Mouse (Mus musculus): Measurements from ENCODE around the gene Ankrd44. TPM values are rescaled to one million over a fixed set of nuclear protein-coding genes. Genes with fewer than 3 reads are reported as not detected.

Gene Ankrd44
- total and polyA plus RNA-seq, 3 experiments: 12.7 to 23.0 (median 19.8) TPM

DNA sequence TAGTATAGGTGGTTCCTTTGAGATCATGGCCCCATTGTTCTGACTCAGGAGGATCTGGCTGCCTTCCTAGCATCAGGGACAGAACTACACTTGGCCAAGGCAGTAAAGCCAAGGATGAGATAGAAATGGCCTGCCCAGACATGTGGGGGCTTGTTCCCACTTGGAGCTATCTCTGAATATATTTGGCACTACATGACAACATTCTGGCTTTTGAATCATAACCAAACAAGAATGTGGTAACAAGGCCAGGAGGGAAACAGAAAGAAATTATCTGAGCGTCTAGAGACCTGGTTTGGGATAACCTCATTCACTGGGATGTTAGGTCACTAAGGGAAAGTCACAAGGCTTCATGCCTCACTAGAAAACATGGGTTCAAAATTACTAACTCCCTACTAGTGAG lies 81.8 kb downstream of the Ankrd44 start:
- Histone ChIP-seq H3K4me3 (replicated peaks in 1 of 3; ENCODE audit: low read depth in 2 of 3, low read length in 2 of 3, poor library complexity in 1 of 3) (no peak overlapping the region), H3K4me2 (ENCODE audit: insufficient read depth, low read depth, poor library complexity, severe bottlenecking) (no peak overlapping the region), H3K9me3 (replicated peaks; ENCODE audit: low read length) (no peaks in the 10 kb centered on the region), H3K27me3 (replicated peaks) (no peaks in the 10 kb centered on the region), H3K79me2 (replicated peaks; ENCODE audit: control insufficient read depth, extremely low read depth, insufficient read depth, poor library complexity, severe bottlenecking) (0 out of 2 replicates have a peak, but pooled peaks cover 4% of the 10 kb centered on the region), H3K36me3 (replicated peaks in 1 of 2; ENCODE audit: control insufficient read depth in 1 of 2, insufficient read depth in 1 of 2, low read length in 1 of 2) (peaks cover 0 to 4% of the 10 kb centered on the region in 2 experiments), H3K27ac (ENCODE audit: insufficient read depth, low read depth) (no peak overlapping the region), H3K4me1 (ENCODE audit: control insufficient read depth in 1 of 2, insufficient read depth in 2 of 2) (peaks cover 44 to 79% of the 10 kb centered on the region in 2 experiments), H3K9ac (ENCODE audit: insufficient read depth, low read depth) (no peak overlapping the region)
- dilution Hi-C loops (cut with MboI; ENCODE audit: extremely low pct_ligation_motif_present, extremely low pct_unique_long_range_greater_than_20kb, low sequenced_read_pairs): no loop called here
- in situ Hi-C loops (cut with MboI; ENCODE audit: low pct_ligation_motif_present, low pct_unique_long_range_greater_than_20kb, low sequenced_read_pairs): no loop called here
- DNase-seq (ENCODE audit: extremely low read depth): peak; percentile 20
- TF ChIP-seq MAZ (IDR thresholded peaks at IDR 0.05; ENCODE audit: low read depth, low read length): no peak
- no peak for TF ChIP-seq GABPA (IDR thresholded peaks at IDR 0.05; ENCODE audit: insufficient replicate concordance, low read depth, low read length)
- TF ChIP-seq SIN3A (IDR thresholded peaks at IDR 0.05; ENCODE audit: low read length): no peak
- no peak for TF ChIP-seq TCF12 (IDR thresholded peaks at IDR 0.05; ENCODE audit: low read depth, low read length)
- TF ChIP-seq CHD1 (IDR thresholded peaks at IDR 0.05; ENCODE audit: low read depth, low read length): no peak
- TF ChIP-seq MXI1 (IDR thresholded peaks at IDR 0.05; ENCODE audit: low read depth, low read length): no peak
- TF ChIP-seq IRF4 (IDR thresholded peaks at IDR 0.05; ENCODE audit: low read depth, low read length): peak; percentile 59; the same call in 1 of the 2 replicates
- no peak; the same call in 1 of the 2 replicates for TF ChIP-seq ETS1 (conservative IDR thresholded peaks at IDR 0.05; ENCODE audit: low read depth, low read length)
- TF ChIP-seq JUND (conservative IDR thresholded peaks at IDR 0.05; ENCODE audit: low read depth, low read length): no peak
- TF ChIP-seq MAFK (IDR thresholded peaks at IDR 0.05; ENCODE audit: insufficient replicate concordance, low read length): no peak
- no peak for TF ChIP-seq TBP (conservative IDR thresholded peaks at IDR 0.05; ENCODE audit: low read depth, low read length)
- no peak for TF ChIP-seq ELF1 (IDR thresholded peaks at IDR 0.05; ENCODE audit: low read depth, low read length)
- TF ChIP-seq MAX (IDR thresholded peaks at IDR 0.05; ENCODE audit: low read length): no peak
- no peak for TF ChIP-seq ZMIZ1 (IDR thresholded peaks at IDR 0.05; ENCODE audit: low read depth, low read length)
- 0 out of 2 replicates have a peak, but pooled peaks have one; percentile 19 for TF ChIP-seq MEF2A (IDR thresholded peaks at IDR 0.05; ENCODE audit: borderline replicate concordance, low read depth, low read length)

DNA sequence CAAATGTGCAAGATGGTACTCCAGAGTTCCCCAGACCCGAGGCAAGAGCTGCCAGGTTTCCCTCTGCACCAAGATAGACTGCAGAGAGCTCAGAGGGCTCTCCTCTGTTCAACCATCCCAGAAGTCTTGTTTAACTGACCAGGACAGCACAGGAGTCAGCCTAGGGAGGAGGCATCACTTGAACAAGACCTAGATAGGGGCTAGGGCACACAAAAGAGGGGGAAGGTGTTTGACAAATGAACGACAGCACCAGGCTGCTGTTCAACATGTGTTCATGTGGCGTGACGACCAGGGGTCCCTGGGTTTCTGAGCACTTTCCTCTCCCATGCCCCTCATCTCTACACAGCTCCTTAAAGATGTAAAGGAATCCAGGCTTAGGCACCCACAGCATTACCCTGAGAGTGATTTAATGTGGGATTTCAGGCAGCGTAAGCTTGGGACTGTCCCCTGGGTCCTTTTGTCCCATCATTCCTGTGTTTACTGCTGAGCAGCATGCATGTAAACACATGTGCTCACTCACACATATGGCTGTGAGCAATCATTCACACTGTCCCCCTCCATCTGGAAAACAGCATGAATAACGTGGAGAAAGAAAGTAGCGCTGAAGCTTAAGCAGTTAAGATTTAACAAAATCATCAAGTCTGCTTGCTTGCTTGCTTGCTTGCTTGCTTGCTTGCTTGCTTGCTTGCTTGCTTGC lies 83.3 kb downstream of the Ankrd44 start:
- peaks cover 0 to 2% of the 10 kb centered on the region in 2 experiments for H3K36me3 ChIP-seq (replicated peaks in 1 of 2; ENCODE audit: control insufficient read depth in 1 of 2, insufficient read depth in 1 of 2, low read length in 1 of 2)
- TF ChIP-seq RAD21 (IDR thresholded peaks at IDR 0.05; ENCODE audit: low read depth, low read length): no peak
- no peak for TF ChIP-seq EP300 (IDR thresholded peaks at IDR 0.05; ENCODE audit: low read length)
- TF ChIP-seq ELF1 (IDR thresholded peaks at IDR 0.05; ENCODE audit: low read depth, low read length): no peak
- TF ChIP-seq SIN3A (IDR thresholded peaks at IDR 0.05; ENCODE audit: low read length): no peak
- no peak for TF ChIP-seq ZMIZ1 (IDR thresholded peaks at IDR 0.05; ENCODE audit: low read depth, low read length)
- no peak for TF ChIP-seq POLR2AphosphoS2 (IDR thresholded peaks at IDR 0.05; ENCODE audit: low read depth, low read length)
- no peak for TF ChIP-seq MEF2A (IDR thresholded peaks at IDR 0.05; ENCODE audit: borderline replicate concordance, low read depth, low read length)
- TF ChIP-seq BHLHE40 (IDR thresholded peaks at IDR 0.05; ENCODE audit: low read depth, low read length): no peak
- no peak for TF ChIP-seq CHD2 (IDR thresholded peaks at IDR 0.05; ENCODE audit: low read length)
- no peak for TF ChIP-seq MAX (IDR thresholded peaks at IDR 0.05; ENCODE audit: low read length)
- TF ChIP-seq PAX5 (IDR thresholded peaks at IDR 0.05; ENCODE audit: low read length): no peak
- no peak for TF ChIP-seq TCF12 (IDR thresholded peaks at IDR 0.05; ENCODE audit: low read depth, low read length)
- no peak for TF ChIP-seq RCOR1 (conservative IDR thresholded peaks at IDR 0.05; ENCODE audit: low read depth, low read length)
- TF ChIP-seq JUN (IDR thresholded peaks at IDR 0.05; ENCODE audit: insufficient read depth, low read depth, low read length): no peak
- no peak for TF ChIP-seq USF1 (IDR thresholded peaks at IDR 0.05; ENCODE audit: low read depth, low read length)
- TF ChIP-seq ZKSCAN1 (IDR thresholded peaks at IDR 0.05; ENCODE audit: borderline replicate concordance, low read depth, low read length): no peak
- TF ChIP-seq JUND (conservative IDR thresholded peaks at IDR 0.05; ENCODE audit: low read depth, low read length): no peak
- TF ChIP-seq IRF4 (IDR thresholded peaks at IDR 0.05; ENCODE audit: low read depth, low read length): no peak
- no peaks in the 10 kb centered on the region for H3K9me3 ChIP-seq (replicated peaks; ENCODE audit: low read length)
- H3K9ac ChIP-seq (ENCODE audit: insufficient read depth, low read depth): no peak overlapping the region
- H3K4me1 ChIP-seq (ENCODE audit: control insufficient read depth in 1 of 2, insufficient read depth in 2 of 2): peaks cover 43 to 89% of the 10 kb centered on the region in 2 experiments
- H3K27ac ChIP-seq (ENCODE audit: insufficient read depth, low read depth): no peak overlapping the region
- no peak overlapping the region for H3K4me2 ChIP-seq (ENCODE audit: insufficient read depth, low read depth, poor library complexity, severe bottlenecking)
- dilution Hi-C loops (cut with MboI; ENCODE audit: extremely low pct_ligation_motif_present, extremely low pct_unique_long_range_greater_than_20kb, low sequenced_read_pairs): no loop called here
- H3K4me3 ChIP-seq (replicated peaks in 1 of 3; ENCODE audit: low read depth in 2 of 3, low read length in 2 of 3, poor library complexity in 1 of 3): no peak overlapping the region
- in situ Hi-C loops (cut with MboI; ENCODE audit: low pct_ligation_motif_present, low pct_unique_long_range_greater_than_20kb, low sequenced_read_pairs): no loop called here
- H3K27me3 ChIP-seq (replicated peaks): no peaks in the 10 kb centered on the region
- peaks cover 4% of the 10 kb centered on the region; the same call in 1 of the 2 replicates for H3K79me2 ChIP-seq (replicated peaks; ENCODE audit: control insufficient read depth, extremely low read depth, insufficient read depth, poor library complexity, severe bottlenecking)
- no peak for DNase-seq (ENCODE audit: extremely low read depth)

Data from CH12.LX (cell line).